Mouse (Mus musculus) frontal cortex, postnatal 36 days (tissue): ENCODE results near the gene Zfp184.

Source experiments
- DNase-seq, 2 experiments: peaks; one replicate each; pipeline ENCODE4 v3.0.0; 2022; ENCODE audit warnings: low spot score in 2 of 2

The Zfp184 gene

GRCm38 (mm10) chr13:21984486-21984885, 39.6 kb downstream of the Zfp184 start:
- no peak for DNase-seq

- DNase-seq: no peak
Observed at GRCm38 (mm10) chr13:21992550-21992949, 47.7 kb downstream of the Zfp184 start.

GRCm38 (mm10) chr13:21993957-21994738, 49.3 kb downstream of the Zfp184 start:
- peak in 1 of 2 experiments; percentile 48 for DNase-seq

- no peak for DNase-seq
Observed at GRCm38 (mm10) chr13:21994896-21995295, 50.0 kb downstream of the Zfp184 start.

GRCm38 (mm10) chr13:21995331-21995914, 50.5 kb downstream of the Zfp184 start:
- DNase-seq: no peak

- DNase-seq: no peak
Observed at GRCm38 (mm10) chr13:21996101-21996839, 51.4 kb downstream of the Zfp184 start.

- no peak for DNase-seq
Observed at GRCm38 (mm10) chr13:21996840-21997185, 51.9 kb downstream of the Zfp184 start.

GRCm38 (mm10) chr13:21997201-21997820, 52.4 kb downstream of the Zfp184 start:
- DNase-seq: peak in 1 of 2 experiments; percentile 9

GRCm38 (mm10) chr13:21997821-21998220, 52.9 kb downstream of the Zfp184 start:
- DNase-seq: no peak

- DNase-seq: no peak
Observed at GRCm38 (mm10) chr13:21998412-21998811, 53.5 kb downstream of the Zfp184 start.

GRCm38 (mm10) chr13:21999147-21999546, 54.3 kb downstream of the Zfp184 start:
- no peak for DNase-seq

GRCm38 (mm10) chr13:22001346-22001745, 56.5 kb downstream of the Zfp184 start:
- DNase-seq: no peak

GRCm38 (mm10) chr13:22001823-22002222, 56.9 kb downstream of the Zfp184 start:
- DNase-seq: no peak

- no peak for DNase-seq
Observed at GRCm38 (mm10) chr13:22005605-22006333, 60.9 kb downstream of the Zfp184 start.

GRCm38 (mm10) chr13:22006334-22007120, 61.6 kb downstream of the Zfp184 start:
- no peak for DNase-seq

- no peak for DNase-seq
Observed at GRCm38 (mm10) chr13:22007121-22007510, 62.2 kb downstream of the Zfp184 start.

GRCm38 (mm10) chr13:22007872-22008271, 63.0 kb downstream of the Zfp184 start:
- DNase-seq: no peak

- no peak for DNase-seq
Observed at GRCm38 (mm10) chr13:22008707-22009106, 63.8 kb downstream of the Zfp184 start.

GRCm38 (mm10) chr13:22009642-22010041, 64.7 kb downstream of the Zfp184 start, which contains the start of gene Prss16:
Gene Prss16, minus strand, starts transcription at chr13:22009742.
- DNase-seq: no peak
